Mouse (Mus musculus) E14TG2a.4 (cell line): ENCODE data around the gene Ift27.

Experiments used
- H3K27me3 ChIP-seq: 2 replicates; pipeline ENCODE4 v1.6.1; 2014; ENCODE audit warnings: low read length, control low read depth; ENCODE audit not compliant: insufficient read depth
- H3K36me3 ChIP-seq: 2 replicates; pipeline ENCODE4 v1.6.1; 2014; ENCODE audit warnings: low read length, control low read depth; ENCODE audit not compliant: insufficient read depth
- H3K4me1 ChIP-seq: replicated peaks from 2 replicates; pipeline ENCODE4 v1.6.1; 2014; ENCODE audit warnings: low read depth, low read length, control low read depth
- H3K4me3 ChIP-seq: replicated peaks from 2 replicates; pipeline ENCODE4 v1.5.1; 2014; ENCODE audit warnings: mild to moderate bottlenecking, low read length
- H3K9me3 ChIP-seq: 2 replicates; pipeline ENCODE4 v1.6.1; 2014; ENCODE audit warnings: low read length, control low read depth
- CTCF ChIP-seq: conservative IDR thresholded peaks from 2 replicates; pipeline ENCODE4 v1.5.1; 2014; ENCODE audit warnings: low read length
- NANOG ChIP-seq: IDR thresholded peaks from 2 replicates; pipeline ENCODE4 v1.6.1; 2014; ENCODE audit warnings: borderline replicate concordance, low read length, mixed read lengths
- POU5F1 ChIP-seq: IDR thresholded peaks from 2 replicates; pipeline ENCODE4 v1.6.1; 2014; ENCODE audit warnings: low read length, borderline replicate concordance

Gene Ift27

DNA sequence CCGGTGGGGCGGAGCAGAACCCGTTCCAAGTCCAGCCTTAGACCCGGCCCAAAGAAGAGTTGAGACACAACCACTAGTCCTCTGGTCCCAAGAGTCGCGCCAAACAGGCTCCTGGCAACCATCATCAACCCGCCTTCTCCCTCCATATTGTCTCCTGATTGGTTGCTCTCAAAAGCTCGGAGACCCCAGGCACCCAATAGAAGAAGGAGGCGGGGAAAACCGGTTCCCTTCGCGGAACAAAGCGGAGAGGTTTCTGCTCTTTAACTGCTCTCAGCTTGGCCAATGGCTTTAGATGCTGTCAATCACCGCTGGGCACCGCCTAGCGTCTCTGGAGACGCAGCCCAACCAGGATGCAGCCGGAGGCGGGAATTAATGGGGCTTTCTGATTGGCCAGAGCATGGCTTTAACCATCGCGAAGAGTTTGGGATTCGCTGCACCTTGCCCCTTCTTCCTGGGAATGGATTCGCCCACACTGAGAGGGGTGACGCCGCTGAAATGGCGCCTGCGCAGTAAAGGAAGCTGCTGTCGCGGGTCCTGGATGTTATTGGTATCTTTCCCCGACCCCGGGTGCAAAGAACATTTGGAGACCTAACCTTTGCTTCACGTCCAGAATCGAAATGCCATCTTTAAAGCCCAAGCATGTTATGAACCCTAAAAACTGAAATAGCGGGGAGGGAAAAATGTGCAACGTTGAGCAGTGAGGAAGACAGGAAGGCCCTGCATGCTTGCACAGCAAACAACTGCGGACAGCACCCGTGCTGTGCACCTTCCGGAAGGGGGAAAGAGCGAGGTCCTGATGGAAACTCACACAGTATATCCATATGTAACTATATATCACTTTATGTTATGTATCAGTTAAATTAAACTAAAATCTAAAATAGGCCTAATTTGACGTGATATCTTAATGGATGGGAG, at the start of gene Ift27:
Ift27 (minus strand) TSS at position 136 of the 915 bp plus-strand sequence.
- no peaks in the 10 kb centered on the region for H3K27me3 ChIP-seq
- peaks cover 59% of the 10 kb centered on the region for H3K4me1 ChIP-seq

DNA sequence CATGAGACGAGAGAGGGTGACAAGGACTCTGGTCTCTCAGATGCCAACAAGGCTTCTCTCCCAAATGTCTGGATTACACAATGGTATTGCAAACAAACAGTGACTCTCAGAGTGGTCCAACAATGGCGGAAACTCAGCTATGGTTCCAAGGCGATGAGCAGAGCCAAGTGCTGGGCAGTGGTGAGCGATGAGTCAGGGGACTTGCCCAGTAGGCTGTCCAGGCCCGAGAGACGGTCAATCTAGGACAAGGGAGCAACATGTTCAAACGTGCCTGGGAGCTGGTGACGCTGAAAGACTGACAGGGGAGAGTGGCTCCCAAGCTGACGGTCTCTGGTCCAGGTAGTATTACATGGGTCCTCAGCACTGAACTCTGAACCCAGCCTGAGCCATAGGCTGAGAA, 41.4 kb upstream of the Ift27 start:
- H3K4me3 ChIP-seq, result no peak overlapping the region
- no peaks in the 10 kb centered on the region for H3K36me3 ChIP-seq
- 0 out of 2 replicates have a peak, but pooled peaks cover 5% of the 10 kb centered on the region for H3K9me3 ChIP-seq
- peaks cover under 1% of the 10 kb centered on the region; the same call in 1 of the 2 replicates for H3K27me3 ChIP-seq
- H3K4me1 ChIP-seq, result no peaks in the 10 kb centered on the region
- TF ChIP-seq NANOG, result no peak
- TF ChIP-seq POU5F1, result no peak
- no peak for TF ChIP-seq CTCF

More for the DNA sequence above, at the start of gene Ift27:
- Histone ChIP-seq H3K9me3 (no peaks in the 10 kb centered on the region), H3K4me3 (peak within 1 kb of the TSS; percentile 92), H3K36me3 (no peaks in the 10 kb centered on the region; the same call in 1 of the 2 replicates)
- TF ChIP-seq CTCF (no peak), POU5F1 (no peak), NANOG (no peak)

DNA sequence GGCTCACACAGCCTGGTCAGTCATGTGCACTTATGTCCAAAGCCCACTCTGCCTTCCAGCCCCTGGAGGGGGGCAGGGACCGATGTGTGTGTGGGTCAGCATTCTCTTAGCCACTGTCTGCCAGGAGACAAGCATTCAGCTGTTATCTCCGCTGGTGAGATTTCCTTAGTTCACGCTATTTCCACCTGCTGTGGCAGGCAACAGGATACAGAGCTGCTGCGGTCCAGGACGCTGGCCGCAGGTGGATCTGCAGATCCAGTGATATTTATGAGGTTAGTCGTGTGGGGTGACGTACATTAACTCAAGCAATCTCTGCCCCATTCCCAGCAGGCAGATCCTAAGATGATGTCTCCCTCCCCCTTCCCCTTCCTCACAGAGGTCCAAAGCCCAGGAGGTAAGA, 37.5 kb upstream of the Ift27 start:
- no peak overlapping the region for H3K4me3 ChIP-seq
- H3K9me3 ChIP-seq, result no peaks in the 10 kb centered on the region
- H3K4me1 ChIP-seq, result no peaks in the 10 kb centered on the region
- no peak for TF ChIP-seq CTCF
- no peak for TF ChIP-seq NANOG
- no peak for TF ChIP-seq POU5F1
- no peaks in the 10 kb centered on the region for H3K36me3 ChIP-seq
- H3K27me3 ChIP-seq, result peaks cover 10% of the 10 kb centered on the region

DNA sequence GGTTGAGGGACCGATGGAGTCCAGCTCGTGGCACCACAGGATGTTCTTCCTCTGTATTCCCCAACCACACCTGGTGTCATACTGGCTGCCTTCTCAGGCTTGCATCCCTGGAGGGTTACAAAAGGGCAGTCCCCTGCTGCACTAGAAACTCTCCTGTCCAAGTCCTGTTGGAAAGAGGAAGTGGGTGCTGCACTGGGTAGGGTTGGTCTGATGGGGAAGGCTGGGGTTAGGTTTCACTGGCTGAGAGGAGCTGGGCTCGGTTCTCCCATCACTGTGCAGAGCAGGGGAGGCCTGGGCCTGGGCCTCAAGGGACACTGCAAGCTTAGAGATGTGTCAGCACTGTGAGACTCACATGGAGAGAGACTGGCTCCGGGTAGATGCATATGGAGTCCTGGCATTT, 36.3 kb upstream of the Ift27 start:
- no peak overlapping the region for H3K4me3 ChIP-seq
- H3K4me1 ChIP-seq, result peaks cover under 1% of the 10 kb centered on the region; the same call in 1 of the 2 replicates
- TF ChIP-seq POU5F1 (no peak), CTCF (no peak), NANOG (no peak)
- H3K9me3 ChIP-seq, result no peaks in the 10 kb centered on the region
- no peaks in the 10 kb centered on the region for H3K36me3 ChIP-seq
- H3K27me3 ChIP-seq, result peaks cover 20% of the 10 kb centered on the region

DNA sequence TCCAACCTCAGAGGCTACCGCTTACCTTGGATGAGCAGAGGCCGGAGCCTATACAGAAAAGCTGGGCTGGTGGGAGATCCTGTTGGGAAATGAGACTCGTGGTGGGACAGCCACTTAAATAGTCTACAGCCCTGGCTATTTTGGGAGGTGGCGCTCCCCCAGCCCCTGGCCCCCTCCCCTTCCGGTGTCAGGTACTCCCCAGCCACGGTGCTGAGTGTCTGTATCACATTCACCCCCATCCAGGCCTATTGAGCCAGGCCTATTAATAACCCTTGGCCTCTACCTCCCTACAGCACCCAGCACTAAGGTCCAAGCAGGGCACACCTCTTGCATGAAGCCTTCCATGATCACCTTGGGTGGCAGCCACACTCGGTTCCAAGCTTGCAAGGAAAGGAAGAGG, 32.4 kb upstream of the Ift27 start, which contains the start of gene Pvalb:
Pvalb (minus strand) TSS at position 89 of the 400 bp plus-strand sequence.
- peaks cover 20% of the 10 kb centered on the region for H3K4me1 ChIP-seq
- H3K36me3 ChIP-seq, result no peaks in the 10 kb centered on the region
- no peaks in the 10 kb centered on the region for H3K9me3 ChIP-seq
- TF ChIP-seq NANOG (no peak), POU5F1 (no peak), CTCF (no peak)
- H3K27me3 ChIP-seq, result peaks cover 59% of the 10 kb centered on the region
- H3K4me3 ChIP-seq, result no peak within 1 kb of the TSS

DNA sequence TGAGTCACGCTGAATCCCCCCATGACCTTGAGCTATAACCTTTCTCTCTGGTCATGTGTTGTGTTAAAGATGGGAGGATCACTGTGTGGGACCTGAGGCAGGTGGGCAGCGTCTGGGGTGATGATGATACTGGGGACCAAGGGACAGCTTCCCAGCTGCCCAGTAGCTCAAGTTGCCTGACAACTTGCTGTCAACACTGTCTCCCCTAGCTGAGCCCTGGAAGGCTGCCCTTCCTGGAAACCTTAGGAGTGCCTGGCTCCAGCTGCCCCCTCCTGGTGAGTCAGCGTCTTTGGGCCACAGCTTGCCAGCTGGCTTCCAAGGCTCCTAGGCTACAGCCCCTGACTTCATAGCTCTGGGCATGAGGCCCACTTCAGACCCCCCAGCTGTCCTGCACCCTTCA, 31.3 kb upstream of the Ift27 start:
- TF ChIP-seq CTCF (no peak), POU5F1 (no peak), NANOG (no peak)
- H3K27me3 ChIP-seq, result peaks cover 61% of the 10 kb centered on the region
- H3K4me3 ChIP-seq, result no peak overlapping the region
- H3K4me1 ChIP-seq, result peaks cover 20% of the 10 kb centered on the region
- no peaks in the 10 kb centered on the region for H3K36me3 ChIP-seq
- H3K9me3 ChIP-seq, result no peaks in the 10 kb centered on the region

DNA sequence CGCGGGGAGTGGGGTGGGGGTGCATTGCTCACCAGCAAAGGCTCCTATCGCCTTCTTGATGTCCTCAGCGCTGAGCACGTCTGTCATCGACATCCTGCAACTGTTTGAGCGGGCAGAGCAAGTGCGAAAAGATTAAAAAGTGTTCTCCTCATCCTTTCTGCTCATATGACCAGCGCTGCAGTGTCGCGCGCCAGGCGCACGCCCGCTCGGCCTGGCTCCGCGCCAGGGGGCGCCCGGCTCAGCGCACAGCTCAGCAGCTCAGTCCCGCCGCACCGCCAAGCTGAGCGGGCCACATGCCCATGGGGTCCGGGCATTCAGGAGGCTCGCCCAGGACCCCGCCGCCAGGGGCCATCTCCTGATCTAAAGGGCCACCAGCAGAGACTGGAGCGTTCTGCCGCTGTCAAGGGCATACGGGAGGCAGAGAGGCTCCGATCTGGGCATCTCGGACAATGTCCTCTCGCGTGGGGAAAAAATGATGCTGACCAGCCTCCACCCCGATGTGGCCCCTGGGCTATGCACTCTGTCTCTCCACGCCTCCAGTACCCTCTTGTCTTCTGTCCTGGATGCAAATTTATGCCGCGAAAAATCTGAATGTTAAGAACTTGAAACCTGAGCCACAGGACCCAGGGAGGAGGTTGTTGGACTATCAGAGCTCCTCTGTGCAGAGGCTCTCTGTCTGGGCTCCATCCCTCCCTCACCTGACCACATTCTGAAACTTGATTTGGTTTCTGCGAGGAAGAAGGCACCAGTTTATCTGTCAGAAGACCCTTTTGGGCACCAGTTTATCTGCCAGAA, 30.3 kb upstream of the Ift27 start:
- Histone ChIP-seq H3K9me3 (no peaks in the 10 kb centered on the region), H3K27me3 (peaks cover 61% of the 10 kb centered on the region), H3K4me1 (peaks cover 20% of the 10 kb centered on the region), H3K4me3 (peak overlapping the region; percentile 77), H3K36me3 (no peaks in the 10 kb centered on the region)
- no peak for TF ChIP-seq POU5F1
- TF ChIP-seq CTCF, result no peak
- no peak for TF ChIP-seq NANOG

DNA sequence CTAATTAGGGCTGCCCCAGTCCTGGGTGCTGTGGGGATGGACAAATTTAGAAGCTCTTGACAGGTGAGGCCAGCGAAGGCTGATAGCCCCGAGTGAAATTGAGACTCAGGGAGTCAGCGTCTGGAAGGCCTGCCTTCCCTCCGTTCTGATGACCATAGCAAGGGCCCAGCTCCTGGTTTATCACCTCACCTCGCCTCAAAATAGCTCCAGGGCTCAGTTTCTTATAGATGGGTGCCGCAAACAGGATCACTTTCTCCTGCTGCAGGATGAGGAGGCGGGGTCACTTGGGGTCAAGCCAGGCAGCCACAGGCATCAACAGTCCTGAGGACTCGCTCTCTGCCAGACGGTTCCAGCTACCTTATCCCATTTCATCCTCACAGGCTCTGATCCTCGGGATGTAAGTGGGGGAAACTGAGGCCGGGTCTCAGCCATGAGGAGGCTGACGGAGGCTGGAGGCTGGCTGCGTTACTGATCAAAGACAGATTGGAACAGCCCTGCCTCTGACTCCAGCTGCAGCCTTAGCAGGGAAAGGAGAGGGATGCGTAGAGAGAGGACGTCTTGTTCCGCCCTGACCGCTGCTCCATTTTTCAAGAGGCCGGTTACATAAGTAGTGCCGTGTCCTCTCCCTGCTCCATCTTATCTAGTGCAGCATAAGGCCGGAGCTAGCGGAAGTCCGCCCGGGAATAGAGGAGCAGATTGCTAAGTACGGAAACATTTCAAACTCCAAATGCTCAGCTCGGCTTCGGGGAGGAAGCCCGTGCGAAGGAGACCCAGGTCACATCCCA, 21.4 kb upstream of the Ift27 start:
- Histone ChIP-seq H3K4me3 (no peak overlapping the region), H3K4me1 (peaks cover 15% of the 10 kb centered on the region), H3K27me3 (peaks cover 18% of the 10 kb centered on the region), H3K36me3 (no peaks in the 10 kb centered on the region), H3K9me3 (no peaks in the 10 kb centered on the region)
- no peak for TF ChIP-seq POU5F1
- TF ChIP-seq CTCF, result no peak
- TF ChIP-seq NANOG, result no peak
